18 mouse cellular contexts compared by ENCODE assay signal in genomic region chr10:60170326-60171089, GRCm38 (mm10). TPM values are rescaled to one million over a fixed set of nuclear protein-coding genes. Genes with fewer than 3 reads are reported as not detected.
DNase-seq lines count a peak whose midpoint lies in the region; ATAC-seq and TF ChIP-seq lines count a peak whose summit lies in the region.
"Had no signal": no experiment of that assay in that cellular context is flagged by ENCODE, and none has a peak within 500 bp of the region (broad histone marks: within the 10 kb centered on the region; RNA-seq: fewer than 3 reads in every experiment).

No protein-coding gene starts in this region.

- no peaks in the 10 kb centered on the region for H3K36me3 ChIP-seq in kidney, adult 2 months (ENCODE audit: control insufficient read depth, insufficient read depth, low read length)
- H3K36me3 ChIP-seq in hindbrain, embryonic 16.5 days (ENCODE audit: control insufficient read depth, insufficient read depth, low read length), result no peaks in the 10 kb centered on the region
- H3K36me3 ChIP-seq: limb, embryonic 10.5 days; liver, embryonic 12.5 days had no signal

- H3K4me2 ChIP-seq in hindbrain, embryonic 16.5 days (ENCODE audit: low read length), result no peak overlapping the region
- H3K4me2 ChIP-seq: liver, embryonic 12.5 days had no signal

- TF ChIP-seq CTCF in kidney, adult 2 months (conservative IDR thresholded peaks at IDR 0.05; ENCODE audit: insufficient read depth, insufficient read length, low read depth, low read length), result no peak

- DNase-seq in kidney, adult 2 months, result peak; percentile 7
- no peak for DNase-seq in kidney, adult 11 months
- peak; percentile 66 for DNase-seq in ovary, postnatal 36 days (ENCODE audit: low spot score)
- no peak for DNase-seq in ovary, postnatal 10 days (ENCODE audit: low spot score)
- DNase-seq in adrenal gland, postnatal 10 days, result peak; percentile 72
- no peak for DNase-seq in gastrocnemius, adult 18-20 months (ENCODE audit: low spot score)
- DNase-seq: cerebellum, adult 2 months; gastrocnemius, adult 2 months; heart, adult 18-20 months; thymus, postnatal 14 days had no signal

- H3K4me1 ChIP-seq in kidney, adult 2 months (ENCODE audit: control insufficient read depth, insufficient read depth, low read length), result no peaks in the 10 kb centered on the region
- peaks cover 3% of the 10 kb centered on the region for H3K4me1 ChIP-seq in hindbrain, embryonic 16.5 days (ENCODE audit: control insufficient read depth, insufficient read depth, low read depth, low read length)
- H3K4me1 ChIP-seq: liver, embryonic 12.5 days had no signal

- no peaks in the 10 kb centered on the region for H3K9me3 ChIP-seq in hindbrain, embryonic 16.5 days (ENCODE audit: control insufficient read depth, low read length)
- H3K9me3 ChIP-seq: limb, embryonic 10.5 days; liver, embryonic 12.5 days had no signal

- H3K27me3 ChIP-seq in kidney, adult 2 months (replicated peaks; ENCODE audit: control insufficient read depth, insufficient read depth, low read length), result no peaks in the 10 kb centered on the region
- H3K27me3 ChIP-seq in hindbrain, embryonic 16.5 days (replicated peaks; ENCODE audit: control insufficient read depth, insufficient read depth, low read length), result no peaks in the 10 kb centered on the region

- no peak for ATAC-seq in megakaryocyte progenitor cell, adult 5-6 weeks (replicated peaks; ENCODE audit: poor library complexity)
- no peak for ATAC-seq in hindbrain, embryonic 16.5 days
- ATAC-seq: forebrain, embryonic 14.5 days; liver, embryonic 12.5 days; midbrain, embryonic 16.5 days had no signal

- 66% methylated on average over 10 of the region's 10 CpGs for WGBS in kidney, adult 2 months
- WGBS in hindbrain, embryonic 16.5 days, result 76% methylated on average over 10 of the region's 10 CpGs

- no peak overlapping the region for H3K9ac ChIP-seq in hindbrain, embryonic 16.5 days (ENCODE audit: low read depth, low read length)
- H3K9ac ChIP-seq: liver, embryonic 12.5 days had no signal

- no peak overlapping the region for H3K4me3 ChIP-seq in kidney, adult 2 months (ENCODE audit: insufficient read depth, low read depth, low read length)
- no peak overlapping the region for H3K4me3 ChIP-seq in hindbrain, embryonic 16.5 days (ENCODE audit: low read length)
- H3K4me3 ChIP-seq: erythroblast, embryonic 14.5 days; gastrocnemius, adult 2 months; limb, embryonic 10.5 days; liver, embryonic 12.5 days had no signal

- H3K27ac ChIP-seq in kidney, adult 2 months (ENCODE audit: insufficient read depth, low read depth, low read length), result no peak overlapping the region
- no peak overlapping the region for H3K27ac ChIP-seq in hindbrain, embryonic 16.5 days (ENCODE audit: low read depth, low read length)
- H3K27ac ChIP-seq: gastrocnemius, adult 2 months; limb, embryonic 10.5 days; liver, embryonic 12.5 days had no signal

- TF ChIP-seq POLR2A in kidney, adult 2 months (IDR thresholded peaks at IDR 0.05; ENCODE audit: low read depth, low read length), result no peak

RNA-seq across cellular contexts. Expression of gene Chst3, which starts 48.6 kb away (rescaled TPM):
- 3.6 and 4.3 TPM in 2 replicates for polyA plus RNA-seq in kidney, adult 2 months (2012; rRNA removed)
- total RNA-seq in adrenal gland, postnatal 10 days (2021), result 1 to 10 TPM; 2.8 to 3.0 TPM
- total RNA-seq in megakaryocyte progenitor cell, adult 5-6 weeks (2015), result not detected in 2 replicates
- total RNA-seq in megakaryocyte progenitor cell, adult 5-6 weeks (2017), result not detected in 2 replicates
- total RNA-seq in gastrocnemius, adult 18-20 months (2021), result under 1 TPM; 0.27 to 0.40 TPM
- 1.7 and 1.9 TPM in 2 replicates for polyA plus RNA-seq in hindbrain, embryonic 16.5 days (2015; fragmentation: Nextera tagmentation; extraction: Ambion mirVana)
- total RNA-seq: common myeloid progenitor, adult 5-6 weeks had no signal
- polyA plus RNA-seq: erythroblast, embryonic 14.5 days had no signal

Comparison
In these comparisons a context has a peak if more than half of its experiments do, and no peak if none do; other contexts are left out.
1. DNase-seq: peak in kidney, adult 2 months (single experiment), ovary, postnatal 36 days (single experiment) and adrenal gland, postnatal 10 days (single experiment); none in kidney, adult 11 months (single experiment), ovary, postnatal 10 days (single experiment) and gastrocnemius, adult 18-20 months (single experiment).